Mouse (Mus musculus) small intestine, adult 2 months (tissue): Measurements from ENCODE around the gene Ano1.

Experiments
- CTCF ChIP-seq: fragments of 200-500 bp; IDR thresholded peaks from 2 replicates; pipeline ENCODE4 v1.5.1; 2012; ENCODE audit warnings: low read depth, mild to moderate bottlenecking, control low read depth, inconsistent platforms, low read length, moderate library complexity, mixed read lengths; ENCODE audit not compliant: insufficient replicate concordance, insufficient read length; ENCODE audit errors: extremely low read depth
- POLR2A ChIP-seq: fragments of 200-500 bp; IDR thresholded peaks from 2 replicates; pipeline ENCODE4 v1.6.1; 2012; ENCODE audit warnings: low read depth, mild to moderate bottlenecking, control low read depth, inconsistent platforms, low read length, moderate library complexity

- TF ChIP-seq CTCF (no peak), POLR2A (no peak)
These were observed 143.9 kb downstream of the Ano1 start for GRCm38 (mm10) chr7:144607862-144608261.
